Mouse (Mus musculus) MEL (cell line): ENCODE measurements around the gene Dpy19l3. TPM values are rescaled to one million over a fixed set of nuclear protein-coding genes. Genes with fewer than 3 reads are reported as not detected.
A peak's percentile ranks its signal among the peaks of the same experiment; 100 is the strongest.

Experiments
- DNase-seq: peaks from one replicate; pipeline ENCODE4 v3.0.0; 2011; ENCODE audit warnings: low read depth, low spot score
- H3K27ac ChIP-seq: 2 replicates; pipeline ENCODE4 v1.5.1; 2012; ENCODE audit warnings: low read depth, mild to moderate bottlenecking, control low read depth, low read length, moderate library complexity; ENCODE audit not compliant: control insufficient read depth
- H3K27me3 ChIP-seq, 2 experiments: fragments of 150-350 bp in 1 of 2; sonication (generic) in 1 of 2; 2 replicates each; pipeline ENCODE4 v1.6.1; 2012; ENCODE audit warnings: low read length in 2 of 2, mild to moderate bottlenecking in 2 of 2, improper control_type of control experiment in 1 of 2, moderate library complexity in 1 of 2; ENCODE audit not compliant: insufficient read depth in 2 of 2, control insufficient read depth in 1 of 2
- H3K36me3 ChIP-seq, 2 experiments: 2 replicates each; pipeline ENCODE4 v1.6.1; 2012 to 2014; ENCODE audit warnings: low read length in 2 of 2, improper control_type of control experiment in 1 of 2, inconsistent platforms in 1 of 2, mild to moderate bottlenecking in 1 of 2; ENCODE audit not compliant: insufficient read depth in 2 of 2, control insufficient read depth in 1 of 2
- H3K4me1 ChIP-seq, 2 experiments: fragments of 150-350 bp in 1 of 2; sonication (generic) in 1 of 2; 2 replicates each; pipeline ENCODE4 v1.6.1; 2012; ENCODE audit warnings: low read length in 2 of 2, improper control_type of control experiment in 1 of 2, mild to moderate bottlenecking in 1 of 2; ENCODE audit not compliant: insufficient read depth in 2 of 2, control insufficient read depth in 1 of 2
- H3K4me3 ChIP-seq, 2 experiments: fragments of 150-350 bp in 1 of 2; sonication (generic) in 1 of 2; 2 replicates each; pipeline ENCODE4 v1.5.1; 2012; ENCODE audit warnings: low read depth in 2 of 2, low read length in 2 of 2, mild to moderate bottlenecking in 2 of 2, moderate library complexity in 2 of 2, control low read depth in 1 of 2, improper control_type of control experiment in 1 of 2; ENCODE audit not compliant: control insufficient read depth in 1 of 2, insufficient read depth in 1 of 2
- H3K79me2 ChIP-seq: 2 replicates; pipeline ENCODE4 v1.6.1; 2012; ENCODE audit warnings: mild to moderate bottlenecking, low read length, moderate library complexity; ENCODE audit not compliant: control insufficient read depth, poor library complexity, insufficient read depth
- H3K9ac ChIP-seq: 2 replicates; pipeline ENCODE4 v1.6.1; 2012; ENCODE audit warnings: low read depth, mild to moderate bottlenecking, control low read depth, low read length, moderate library complexity; ENCODE audit not compliant: control insufficient read depth, poor library complexity, severe bottlenecking
- H3K9me3 ChIP-seq: fragments of 150-350 bp; sonication (generic); replicated peaks from 2 replicates; pipeline ENCODE4 v1.6.1; 2012; ENCODE audit warnings: mild to moderate bottlenecking, low read length, improper control_type of control experiment, moderate library complexity; ENCODE audit not compliant: insufficient read depth
- BHLHE40 ChIP-seq: IDR thresholded peaks from 2 replicates; pipeline ENCODE4 v1.6.1; 2012; ENCODE audit warnings: low read depth, mild to moderate bottlenecking, inconsistent platforms, low read length, improper control_type of control experiment, borderline replicate concordance
- CTCF ChIP-seq, 3 experiments: IDR thresholded peaks in 2 of 3; conservative IDR thresholded peaks in 1 of 3; 2 replicates each; pipeline ENCODE4 v1.5.1; 2011 to 2012; ENCODE audit warnings: low read length in 3 of 3, low read depth in 2 of 3, mild to moderate bottlenecking in 2 of 3, improper control_type of control experiment in 1 of 3, inconsistent platforms in 1 of 3, mixed read lengths in 1 of 3, moderate library complexity in 1 of 3; ENCODE audit not compliant: control insufficient read depth in 1 of 3, insufficient read depth in 1 of 3, poor library complexity in 1 of 3, severe bottlenecking in 1 of 3
- E2F4 ChIP-seq: IDR thresholded peaks from 2 replicates; pipeline ENCODE4 v1.6.1; 2011; ENCODE audit warnings: low read depth, low read length, improper control_type of control experiment, borderline replicate concordance
- EP300 ChIP-seq, 2 experiments: IDR thresholded peaks; 2 replicates each; pipeline ENCODE4 v1.6.1; 2011; ENCODE audit warnings: improper control_type of control experiment in 2 of 2, low read length in 2 of 2, low read depth in 1 of 2, mild to moderate bottlenecking in 1 of 2
- ETS1 ChIP-seq: IDR thresholded peaks from 2 replicates; pipeline ENCODE4 v1.6.1; 2012; ENCODE audit warnings: low read depth, mild to moderate bottlenecking, inconsistent platforms, low read length, improper control_type of control experiment, moderate library complexity
- GATA1 ChIP-seq: IDR thresholded peaks from 2 replicates; pipeline ENCODE4 v1.6.1; 2011; ENCODE audit warnings: low read depth, low read length, improper control_type of control experiment
- HCFC1 ChIP-seq: IDR thresholded peaks from 2 replicates; pipeline ENCODE4 v1.6.1; 2012; ENCODE audit warnings: low read depth, mild to moderate bottlenecking, inconsistent platforms, low read length, improper control_type of control experiment, moderate library complexity
- MAFK ChIP-seq: IDR thresholded peaks from 2 replicates; pipeline ENCODE4 v1.6.1; 2011; ENCODE audit warnings: low read depth, mild to moderate bottlenecking, low read length, improper control_type of control experiment, borderline replicate concordance
- MAX ChIP-seq: IDR thresholded peaks from 2 replicates; pipeline ENCODE4 v1.6.1; 2011; ENCODE audit warnings: low read length, improper control_type of control experiment
- MAZ ChIP-seq: IDR thresholded peaks from 2 replicates; pipeline ENCODE4 v1.6.1; 2012; ENCODE audit warnings: low read depth, mild to moderate bottlenecking, inconsistent platforms, low read length, improper control_type of control experiment
- MXI1 ChIP-seq: IDR thresholded peaks from 2 replicates; pipeline ENCODE4 v1.6.1; 2011; ENCODE audit warnings: mild to moderate bottlenecking, low read depth, low read length, improper control_type of control experiment
- MYC ChIP-seq: IDR thresholded peaks from 2 replicates; pipeline ENCODE4 v1.6.1; 2011; ENCODE audit warnings: low read depth, mild to moderate bottlenecking, low read length, improper control_type of control experiment, moderate library complexity
- NELFE ChIP-seq: IDR thresholded peaks from 2 replicates; pipeline ENCODE4 v1.6.1; 2011; ENCODE audit warnings: low read depth, low read length, improper control_type of control experiment
- NRF1 ChIP-seq: IDR thresholded peaks from 2 replicates; pipeline ENCODE4 v1.6.1; 2014; ENCODE audit warnings: low read depth, mild to moderate bottlenecking, inconsistent platforms, low read length, improper control_type of control experiment, moderate library complexity; ENCODE audit not compliant: poor library complexity, insufficient read depth, severe bottlenecking
- POLR2A ChIP-seq, 2 experiments: IDR thresholded peaks; 2 replicates each; pipeline ENCODE4 v1.6.1; 2011 to 2012; ENCODE audit warnings: low read length in 2 of 2, mild to moderate bottlenecking in 2 of 2, control low read depth in 1 of 2, improper control_type of control experiment in 1 of 2, low read depth in 1 of 2, moderate library complexity in 1 of 2; ENCODE audit not compliant: control insufficient read depth in 1 of 2, insufficient read depth in 1 of 2, poor library complexity in 1 of 2
- POLR2AphosphoS2 ChIP-seq: IDR thresholded peaks from 2 replicates; pipeline ENCODE4 v1.6.1; 2011; ENCODE audit warnings: low read length, improper control_type of control experiment
- RCOR1 ChIP-seq: IDR thresholded peaks from 2 replicates; pipeline ENCODE4 v1.6.1; 2012; ENCODE audit warnings: low read depth, mild to moderate bottlenecking, inconsistent platforms, low read length, improper control_type of control experiment
- SIN3A ChIP-seq: IDR thresholded peaks from 2 replicates; pipeline ENCODE4 v1.6.1; 2012; ENCODE audit warnings: low read length, improper control_type of control experiment, inconsistent platforms
- TBP ChIP-seq: IDR thresholded peaks from 2 replicates; pipeline ENCODE4 v1.8.0; 2011; ENCODE audit warnings: low read depth, low read length, improper control_type of control experiment
- TCF12 ChIP-seq: IDR thresholded peaks from 2 replicates; pipeline ENCODE4 v1.6.1; 2014; ENCODE audit warnings: low read depth, mild to moderate bottlenecking, inconsistent platforms, low read length, improper control_type of control experiment, moderate library complexity
- USF1 ChIP-seq: IDR thresholded peaks from 2 replicates; pipeline ENCODE4 v1.6.1; 2014; ENCODE audit warnings: low read depth, mild to moderate bottlenecking, inconsistent platforms, low read length, improper control_type of control experiment, moderate library complexity
- USF2 ChIP-seq, 2 experiments: IDR thresholded peaks; 2 replicates each; pipeline ENCODE4 v1.6.1; 2011 to 2012; ENCODE audit warnings: improper control_type of control experiment in 2 of 2, low read length in 2 of 2, borderline replicate concordance in 1 of 2, inconsistent platforms in 1 of 2, low read depth in 1 of 2, mild to moderate bottlenecking in 1 of 2; ENCODE audit not compliant: insufficient read depth in 1 of 2
- ZNF384 ChIP-seq: IDR thresholded peaks from 2 replicates; pipeline ENCODE4 v1.6.1; 2012; ENCODE audit warnings: low read depth, mild to moderate bottlenecking, inconsistent platforms, low read length, improper control_type of control experiment
- polyA plus RNA-seq, 2 experiments: library from polyadenylated mRNA; stranded (reverse) in 1 of 2; unstranded in 1 of 2; fragments of >175 nt in 1 of 2; fragments of >200 nt in 1 of 2; gene quantifications; 2 replicates each; pipeline versions ENCODE4 v1.2.1 to v1.2.4; 2012; ENCODE audit warnings: low replicate concordance in 2 of 2, low read depth in 1 of 2; ENCODE audit not compliant: insufficient read length in 2 of 2, insufficient read depth in 1 of 2, missing spikeins in 1 of 2
- total RNA-seq: library from RNA; depleted of rRNA; stranded (reverse); fragments of 300-350 nt; gene quantifications from 2 replicates; pipeline ENCODE4 v1.2.3, GENCODE M21; 2012

Gene Dpy19l3
- total and polyA plus RNA-seq, 3 experiments = 7.4 to 9.9 TPM; not detected in 1

- peak within 1 kb of the TSS; percentile 83 to 99 for H3K4me3 ChIP-seq
Observed at GRCm38 (mm10) chr7:35802906-35803595, 48.8 kb upstream of the Dpy19l3 start, which contains the start of gene Zfp507. Gene Zfp507 (minus strand): TSS chr7:35803003.

DNA sequence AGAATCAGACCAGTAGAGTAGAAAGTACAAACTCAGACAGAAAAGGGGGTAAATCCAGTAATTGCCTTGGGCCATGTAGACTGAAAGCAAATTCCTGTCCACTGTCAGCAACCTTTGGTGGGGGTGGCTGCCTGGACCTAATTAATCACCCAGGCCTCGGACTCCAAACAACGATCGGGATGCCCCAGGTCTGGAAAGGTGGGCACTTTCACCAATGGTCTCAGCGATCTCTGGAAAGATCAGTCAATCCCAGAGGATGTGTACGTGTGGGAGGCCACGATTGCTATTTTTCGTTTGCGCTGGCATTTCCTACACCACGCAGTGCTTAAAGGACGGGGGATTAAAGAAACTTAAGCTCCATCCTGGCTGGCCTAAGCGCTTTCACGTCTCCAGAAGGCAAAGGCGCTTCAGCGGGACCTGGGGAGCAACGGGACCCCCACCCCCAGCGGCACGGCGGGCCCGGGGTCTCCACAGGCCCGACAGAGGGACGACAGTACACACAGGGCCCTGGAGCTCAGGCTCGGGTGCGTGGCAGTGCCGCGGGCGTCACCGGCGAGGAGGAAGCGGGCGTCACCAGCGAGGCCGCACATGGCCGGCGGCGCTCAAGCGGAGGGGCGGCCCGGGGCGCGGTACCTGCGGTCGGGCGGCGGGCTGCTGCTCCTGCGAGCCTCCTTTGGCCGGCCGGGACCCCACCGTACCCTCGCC lies 48.1 kb upstream of the Dpy19l3 start:
- peak overlapping the region; percentile 83 to 99 for H3K4me3 ChIP-seq
- peaks cover 1 to 30% of the 10 kb centered on the region in 2 experiments; a peak in 3 of 4 replicates for H3K36me3 ChIP-seq
- DNase-seq = no peak
- H3K27ac ChIP-seq = peak overlapping the region; percentile 80
- H3K4me1 ChIP-seq = peaks cover 0 to 11% of the 10 kb centered on the region in 2 experiments; a peak in 2 of 4 replicates
- H3K9me3 ChIP-seq = no peaks in the 10 kb centered on the region
- no peaks in the 10 kb centered on the region for H3K27me3 ChIP-seq
- TF ChIP-seq ETS1 (no peak), SIN3A (no peak), EP300 (IDR thresholded peaks at IDR 0.05; ENCODE audit: low read depth in 1 of 2, low read length in 2 of 2) (no peak), MYC (peak; percentile 55; the same call in 1 of the 2 replicates), MXI1 (peak; percentile 65)
- peaks cover 18% of the 10 kb centered on the region for H3K79me2 ChIP-seq
- H3K9ac ChIP-seq = peak overlapping the region; percentile 100

More at GRCm38 (mm10) chr7:35802906-35803595, 48.8 kb upstream of the Dpy19l3 start, which contains the start of gene Zfp507:
- peak; percentile 92 for DNase-seq
- H3K27ac ChIP-seq = peak within 1 kb of the TSS; percentile 80
- TF ChIP-seq MAFK = no peak
- TF ChIP-seq E2F4 = no peak
- TF ChIP-seq MYC = no peak
- peak; percentile 88 for TF ChIP-seq BHLHE40
- peak; percentile 84 for TF ChIP-seq SIN3A
- peak; percentile 30; the same call in 1 of the 2 replicates for TF ChIP-seq MAZ
- TF ChIP-seq USF2 (IDR thresholded peaks at IDR 0.05; ENCODE audit: borderline replicate concordance in 1 of 2, insufficient read depth in 1 of 2, low read depth in 1 of 2, low read length in 2 of 2) = peak; percentile 82 to 99
- TF ChIP-seq POLR2A (IDR thresholded peaks at IDR 0.05; ENCODE audit: control insufficient read depth in 1 of 2, insufficient read depth in 1 of 2, low read depth in 1 of 2, low read length in 2 of 2, poor library complexity in 1 of 2) = peak in 1 of 2 experiments; percentile 63; a peak in 3 of 4 replicates
- peak; percentile 99 for TF ChIP-seq USF1
- 0 out of 6 replicates have a peak, but pooled peaks of 1 of the 3 experiments have one; percentile 1 for TF ChIP-seq CTCF (IDR thresholded peaks at IDR 0.05 in 2 of 3, conservative IDR thresholded peaks at IDR 0.05 in 1 of 3; ENCODE audit: control insufficient read depth in 1 of 3, insufficient read depth in 1 of 3, low read depth in 2 of 3, low read length in 3 of 3, poor library complexity in 1 of 3, severe bottlenecking in 1 of 3)
- peak; percentile 87 for TF ChIP-seq MAX
- TF ChIP-seq TBP = 0 out of 2 replicates have a peak, but pooled peaks have one; percentile 37
- peak; percentile 95 for TF ChIP-seq ZNF384
- peak; percentile 33 for TF ChIP-seq TCF12
- peak; percentile 80 for TF ChIP-seq HCFC1
- TF ChIP-seq MXI1 = peak; percentile 21; the same call in 1 of the 2 replicates
- TF ChIP-seq NELFE = peak; percentile 71
- TF ChIP-seq RCOR1 = no peak
- no peak for TF ChIP-seq GATA1
- TF ChIP-seq POLR2AphosphoS2 = peak; percentile 51; the same call in 1 of the 2 replicates
- 0 out of 2 replicates have a peak, but pooled peaks have one; percentile 22 for TF ChIP-seq NRF1
- no peaks in the 10 kb centered on the region for H3K9me3 ChIP-seq
- peaks cover 1 to 23% of the 10 kb centered on the region in 2 experiments; a peak in 3 of 4 replicates for H3K36me3 ChIP-seq
- peak within 1 kb of the TSS; percentile 100 for H3K9ac ChIP-seq
- peaks cover 18% of the 10 kb centered on the region for H3K79me2 ChIP-seq
- peaks cover 0 to 9% of the 10 kb centered on the region in 2 experiments; a peak in 2 of 4 replicates for H3K4me1 ChIP-seq
- H3K27me3 ChIP-seq = no peaks in the 10 kb centered on the region
